Mouse (Mus musculus): Measurements from ENCODE around the gene Dlgap4. TPM values are rescaled to one million over a fixed set of nuclear protein-coding genes. Genes with fewer than 3 reads are reported as not detected.
A peak's percentile ranks its signal among the peaks of the same experiment; 100 is the strongest.

Dlgap4 gene
- total RNA-seq (2017): 14.3 and 23.2 TPM in 2 replicates

DNA sequence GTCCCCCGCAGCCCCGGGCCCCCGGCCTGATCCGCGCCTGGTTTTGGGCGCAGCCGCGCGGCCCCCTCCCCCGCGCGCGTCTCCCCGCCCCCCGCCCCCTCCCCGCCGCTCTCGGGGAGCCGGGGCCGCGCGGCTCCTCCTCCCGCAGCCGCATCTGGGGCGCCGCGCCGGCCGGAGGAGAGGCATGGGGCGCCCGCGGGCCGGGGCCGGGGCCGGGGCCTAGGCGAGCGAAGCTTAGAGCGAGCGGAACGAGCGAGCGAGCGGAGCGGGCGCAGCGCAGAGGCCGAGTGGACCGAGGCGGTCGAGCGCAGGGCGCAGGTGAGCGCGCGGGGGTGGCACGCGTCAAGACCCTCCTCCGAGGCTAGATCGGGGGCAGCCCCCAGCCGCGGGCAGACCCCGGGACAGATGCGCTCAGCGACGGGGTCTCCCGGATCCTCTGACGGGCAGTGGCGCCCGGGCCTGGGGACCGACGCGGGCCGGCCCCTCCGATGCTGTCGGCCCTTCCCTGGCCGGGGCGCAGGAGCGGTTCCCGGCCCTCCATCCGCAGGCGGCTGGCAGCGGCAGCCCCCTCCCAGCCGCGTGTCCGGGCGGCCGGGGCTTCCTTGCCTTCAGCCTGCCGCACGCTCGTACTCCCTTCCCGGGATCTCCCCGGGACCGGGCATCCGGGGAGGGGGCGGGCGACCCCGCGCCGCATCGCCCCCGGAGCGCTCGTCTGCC is at the start of gene Dlgap4:
Gene Dlgap4, plus strand, starts transcription at position 165 of the 717 bp plus-strand sequence.
- ATAC-seq (replicated peaks in 1 of 2; ENCODE audit: insufficient read depth in 1 of 2, low FRiP score in 2 of 2, low TSS enrichment in 1 of 2, low read depth in 1 of 2, poor library complexity in 2 of 2, severe bottlenecking in 2 of 2): peak in 1 of 2 experiments; percentile 8; a peak in 1 of 4 replicates

- no peak for ATAC-seq (replicated peaks in 1 of 2; ENCODE audit: insufficient read depth in 1 of 2, low FRiP score in 2 of 2, low TSS enrichment in 1 of 2, low read depth in 1 of 2, poor library complexity in 2 of 2, severe bottlenecking in 2 of 2)
These were observed 47.0 kb upstream of the Dlgap4 start for GRCm38 (mm10) chr2:156566512-156566911.

DNA sequence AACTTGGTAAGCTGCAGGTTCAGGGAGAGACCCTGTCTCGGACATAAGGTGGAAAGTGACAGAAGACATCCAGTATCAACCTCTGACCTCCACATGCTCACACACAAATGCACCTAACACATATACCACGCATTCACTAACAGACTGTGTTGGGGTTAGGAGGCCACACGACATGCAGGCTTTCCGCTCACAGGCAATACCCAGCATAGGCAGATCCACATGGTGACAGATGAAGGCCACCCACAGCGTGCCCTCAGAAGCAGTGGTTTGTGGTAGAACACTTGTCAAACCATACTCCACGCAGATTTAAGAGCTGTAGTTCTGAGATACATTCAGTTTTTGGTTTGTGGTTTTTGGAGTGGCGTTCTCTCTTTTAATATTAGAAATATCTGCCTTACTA is 44.9 kb upstream of the Dlgap4 start:
- ATAC-seq (replicated peaks in 1 of 2; ENCODE audit: insufficient read depth in 1 of 2, low FRiP score in 2 of 2, low TSS enrichment in 1 of 2, low read depth in 1 of 2, poor library complexity in 2 of 2, severe bottlenecking in 2 of 2): no peak

GRCm38 (mm10) chr2:156569261-156569660 is 44.2 kb upstream of the Dlgap4 start:
- no peak for ATAC-seq (replicated peaks in 1 of 2; ENCODE audit: insufficient read depth in 1 of 2, low FRiP score in 2 of 2, low TSS enrichment in 1 of 2, low read depth in 1 of 2, poor library complexity in 2 of 2, severe bottlenecking in 2 of 2)

DNA sequence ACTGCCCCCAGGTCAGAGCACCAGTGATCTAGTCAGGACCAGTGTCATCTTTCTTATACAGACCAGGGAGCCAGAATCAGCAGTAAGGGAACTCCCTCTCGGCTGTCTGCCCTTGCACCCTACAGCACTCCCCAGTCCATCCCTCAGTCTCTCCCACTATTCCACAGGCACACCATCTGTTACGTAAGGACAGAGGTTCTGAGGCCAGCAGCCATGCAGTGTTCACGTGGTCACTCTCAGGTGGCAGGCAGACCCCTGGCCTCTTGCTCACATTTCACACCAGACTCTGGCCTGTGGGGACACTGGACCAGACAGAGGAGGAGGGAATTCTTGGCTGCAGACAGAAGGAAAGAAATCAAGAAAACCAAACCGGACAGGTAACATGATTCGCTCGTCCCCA is 42.0 kb upstream of the Dlgap4 start:
- no peak for ATAC-seq (replicated peaks in 1 of 2; ENCODE audit: insufficient read depth in 1 of 2, low FRiP score in 2 of 2, low TSS enrichment in 1 of 2, low read depth in 1 of 2, poor library complexity in 2 of 2, severe bottlenecking in 2 of 2)

DNA sequence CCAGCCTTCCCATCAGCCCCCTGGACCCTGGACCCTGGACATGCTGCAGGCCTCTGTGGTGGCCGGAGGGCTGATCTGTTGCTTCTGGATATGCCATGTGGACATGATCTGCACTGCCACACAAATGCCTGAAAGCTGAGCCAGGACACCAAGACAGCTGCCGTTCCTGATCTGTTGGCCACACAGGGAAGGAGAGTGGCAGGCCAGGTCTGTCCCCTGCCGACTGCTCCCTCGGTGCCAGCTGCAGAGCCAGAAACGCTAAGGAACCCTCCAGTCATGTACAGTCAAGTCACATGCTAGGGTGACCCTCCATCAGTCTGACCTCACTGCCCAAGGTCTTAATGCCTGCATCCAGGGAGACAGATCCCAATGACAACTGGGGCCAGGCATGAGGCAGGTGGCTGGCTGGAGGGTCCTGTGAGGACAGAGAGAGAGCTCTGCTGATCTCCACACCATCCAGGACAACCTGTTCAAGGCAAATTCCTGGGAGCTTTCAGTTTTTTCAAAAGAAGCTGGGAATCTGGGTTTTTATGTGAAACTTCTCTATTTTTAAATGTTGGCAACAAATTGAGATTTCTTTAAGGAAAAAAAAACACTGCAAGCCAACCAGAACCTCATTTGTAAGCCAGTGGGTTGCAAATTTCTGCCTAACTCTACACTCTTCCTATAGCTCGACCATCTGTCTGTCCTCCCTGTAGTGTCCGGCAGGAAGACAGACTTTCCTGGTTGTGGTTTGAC is 36.5 kb upstream of the Dlgap4 start:
- ATAC-seq (replicated peaks in 1 of 2; ENCODE audit: insufficient read depth in 1 of 2, low FRiP score in 2 of 2, low TSS enrichment in 1 of 2, low read depth in 1 of 2, poor library complexity in 2 of 2, severe bottlenecking in 2 of 2): no peak

- no peak for ATAC-seq (replicated peaks in 1 of 2; ENCODE audit: insufficient read depth in 1 of 2, low FRiP score in 2 of 2, low TSS enrichment in 1 of 2, low read depth in 1 of 2, poor library complexity in 2 of 2, severe bottlenecking in 2 of 2)
These were observed 33.0 kb upstream of the Dlgap4 start for GRCm38 (mm10) chr2:156580507-156580906.

DNA sequence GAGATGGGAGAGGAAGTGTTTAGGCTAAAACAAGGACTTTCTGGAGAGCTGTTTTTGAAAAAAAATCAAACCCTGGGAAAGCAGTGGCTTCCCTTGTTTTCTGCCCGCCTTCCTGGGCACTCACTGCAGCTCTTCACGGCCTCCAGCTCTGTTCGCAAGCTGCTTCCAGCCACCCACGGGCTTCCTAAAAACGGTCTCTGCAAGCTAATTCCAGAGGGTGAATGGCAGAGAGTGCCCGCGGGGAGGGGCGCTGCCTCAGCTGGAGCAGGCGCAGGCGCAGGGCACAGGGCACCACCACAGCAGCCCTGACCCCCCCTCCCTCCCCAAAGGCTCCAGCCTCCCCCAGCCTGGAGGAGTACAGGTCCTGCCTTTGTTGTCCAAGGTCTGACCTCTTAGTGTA is 32.3 kb upstream of the Dlgap4 start:
- no peak for ATAC-seq (replicated peaks in 1 of 2; ENCODE audit: insufficient read depth in 1 of 2, low FRiP score in 2 of 2, low TSS enrichment in 1 of 2, low read depth in 1 of 2, poor library complexity in 2 of 2, severe bottlenecking in 2 of 2)

DNA sequence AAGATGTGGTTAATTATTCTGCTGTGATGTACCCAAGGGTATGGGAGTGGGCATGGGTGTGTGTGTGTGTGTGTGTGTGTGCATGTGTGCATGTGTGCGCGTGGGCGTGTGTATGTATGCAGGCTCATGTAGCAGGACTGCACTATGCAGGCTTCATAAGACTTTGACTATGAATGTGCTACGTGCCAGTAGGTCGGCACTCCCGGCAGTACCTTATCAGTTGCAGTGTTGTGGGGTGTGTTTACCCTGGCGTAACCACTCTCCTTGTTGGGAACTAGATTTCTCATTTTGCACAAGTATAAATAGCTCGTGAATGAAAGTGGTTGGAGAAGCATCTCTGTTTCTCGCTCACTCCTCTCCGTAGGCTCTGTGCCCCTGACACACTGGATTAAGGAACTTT is 30.6 kb upstream of the Dlgap4 start:
- ATAC-seq (replicated peaks in 1 of 2; ENCODE audit: insufficient read depth in 1 of 2, low FRiP score in 2 of 2, low TSS enrichment in 1 of 2, low read depth in 1 of 2, poor library complexity in 2 of 2, severe bottlenecking in 2 of 2): no peak

- no peak for ATAC-seq (replicated peaks in 1 of 2; ENCODE audit: insufficient read depth in 1 of 2, low FRiP score in 2 of 2, low TSS enrichment in 1 of 2, low read depth in 1 of 2, poor library complexity in 2 of 2, severe bottlenecking in 2 of 2)
These were observed 29.2 kb upstream of the Dlgap4 start for GRCm38 (mm10) chr2:156584154-156584796.

- ATAC-seq (replicated peaks in 1 of 2; ENCODE audit: insufficient read depth in 1 of 2, low FRiP score in 2 of 2, low TSS enrichment in 1 of 2, low read depth in 1 of 2, poor library complexity in 2 of 2, severe bottlenecking in 2 of 2): no peak
These were observed 28.6 kb upstream of the Dlgap4 start for GRCm38 (mm10) chr2:156584797-156585471.

GRCm38 (mm10) chr2:156589481-156589880 is 24.0 kb upstream of the Dlgap4 start:
- no peak for ATAC-seq (replicated peaks in 1 of 2; ENCODE audit: insufficient read depth in 1 of 2, low FRiP score in 2 of 2, low TSS enrichment in 1 of 2, low read depth in 1 of 2, poor library complexity in 2 of 2, severe bottlenecking in 2 of 2)

DNA sequence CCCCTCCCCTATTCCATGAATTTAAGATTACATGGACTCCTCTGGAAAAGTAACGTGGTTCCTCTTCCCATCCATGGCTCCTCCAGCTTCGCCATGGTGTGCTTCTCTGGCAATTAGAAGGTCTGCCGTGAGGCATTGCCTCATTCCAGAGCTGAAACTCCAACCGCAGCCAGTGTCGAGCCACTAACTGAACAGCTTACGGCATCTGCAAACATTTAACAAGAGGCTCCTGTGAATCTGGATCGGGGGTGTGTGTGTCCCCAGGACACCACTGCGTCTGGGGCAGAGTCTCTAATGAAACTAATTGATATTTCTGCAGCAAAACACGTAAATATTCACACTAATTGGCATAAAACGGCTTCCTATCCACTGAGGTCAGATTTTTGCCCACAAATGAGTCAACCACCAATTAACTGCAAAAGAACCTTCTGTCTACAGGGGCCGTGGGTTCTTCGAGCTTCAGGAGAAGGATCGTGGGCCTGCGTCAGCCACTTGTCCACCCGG is 18.5 kb upstream of the Dlgap4 start:
- ATAC-seq (replicated peaks in 1 of 2; ENCODE audit: insufficient read depth in 1 of 2, low FRiP score in 2 of 2, low TSS enrichment in 1 of 2, low read depth in 1 of 2, poor library complexity in 2 of 2, severe bottlenecking in 2 of 2): no peak

GRCm38 (mm10) chr2:156602581-156602980 is 10.9 kb upstream of the Dlgap4 start:
- ATAC-seq (replicated peaks in 1 of 2; ENCODE audit: insufficient read depth in 1 of 2, low FRiP score in 2 of 2, low TSS enrichment in 1 of 2, low read depth in 1 of 2, poor library complexity in 2 of 2, severe bottlenecking in 2 of 2): no peak

DNA sequence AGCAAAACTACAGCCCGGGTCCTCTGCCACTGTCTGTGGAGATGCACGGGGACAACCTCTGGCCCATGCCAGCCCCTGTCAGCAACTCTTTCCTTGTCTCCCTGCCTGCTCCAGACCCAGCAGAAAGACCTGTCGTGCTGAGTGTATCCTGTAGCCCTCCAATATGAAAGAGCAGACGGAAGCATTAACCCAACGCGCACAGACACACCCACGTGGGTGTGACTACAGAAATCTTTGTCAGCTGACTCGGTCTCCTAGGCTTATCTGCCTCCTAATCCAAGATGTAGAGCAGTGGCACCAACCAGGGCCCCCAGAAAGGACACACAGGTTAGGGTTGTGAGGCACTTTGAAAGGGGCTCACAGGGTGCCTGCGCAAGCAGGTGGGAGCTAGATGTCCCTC is 9.8 kb upstream of the Dlgap4 start:
- ATAC-seq (replicated peaks in 1 of 2; ENCODE audit: insufficient read depth in 1 of 2, low FRiP score in 2 of 2, low TSS enrichment in 1 of 2, low read depth in 1 of 2, poor library complexity in 2 of 2, severe bottlenecking in 2 of 2): no peak

DNA sequence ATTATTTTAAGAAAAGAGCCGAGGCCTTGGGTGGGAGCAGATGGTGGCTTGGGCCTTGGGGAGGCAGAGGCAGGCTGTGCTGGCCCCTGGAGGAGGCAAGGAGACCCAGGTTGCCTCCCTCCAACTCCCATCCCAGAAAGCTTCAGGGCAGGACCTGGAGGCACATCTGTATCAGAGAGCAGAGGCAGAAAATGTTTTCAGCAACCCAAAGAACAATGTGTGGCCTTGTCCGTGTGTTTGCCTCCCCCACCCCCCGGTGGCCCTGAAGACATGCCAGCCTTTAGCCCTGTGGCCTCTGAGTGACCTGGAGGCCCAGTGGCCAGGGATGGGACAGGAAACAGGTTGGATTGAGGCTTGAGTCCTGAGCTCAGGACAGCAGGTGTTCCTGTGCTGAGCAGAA is 8.4 kb upstream of the Dlgap4 start:
- no peak for ATAC-seq (replicated peaks in 1 of 2; ENCODE audit: insufficient read depth in 1 of 2, low FRiP score in 2 of 2, low TSS enrichment in 1 of 2, low read depth in 1 of 2, poor library complexity in 2 of 2, severe bottlenecking in 2 of 2)

GRCm38 (mm10) chr2:156605971-156606370 is 7.5 kb upstream of the Dlgap4 start:
- ATAC-seq (replicated peaks in 1 of 2; ENCODE audit: insufficient read depth in 1 of 2, low FRiP score in 2 of 2, low TSS enrichment in 1 of 2, low read depth in 1 of 2, poor library complexity in 2 of 2, severe bottlenecking in 2 of 2): no peak

DNA sequence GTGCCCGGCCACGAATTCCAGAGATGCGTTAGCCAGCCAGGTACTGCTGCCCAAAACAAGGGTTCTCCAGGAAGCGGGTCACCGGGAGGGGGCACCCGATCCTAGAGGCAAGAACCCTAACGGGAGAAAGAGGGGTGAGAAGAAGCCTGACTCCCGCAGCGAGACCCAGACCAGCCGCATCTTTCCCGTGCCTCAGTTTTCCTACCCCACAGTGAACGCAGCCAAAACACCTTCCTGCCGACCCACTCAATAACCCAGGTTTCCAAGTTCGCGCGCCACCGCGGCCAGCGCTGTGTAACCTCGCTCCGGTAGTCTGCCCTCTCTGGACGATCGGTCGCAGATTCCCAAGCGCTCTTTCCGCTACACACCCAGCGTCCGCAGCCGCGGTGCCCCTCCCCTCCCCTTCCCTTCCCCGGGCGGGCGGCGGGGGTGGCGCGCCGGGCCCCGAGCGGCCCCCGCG is 394 bp upstream of the Dlgap4 start:
- no peak for ATAC-seq (replicated peaks in 1 of 2; ENCODE audit: insufficient read depth in 1 of 2, low FRiP score in 2 of 2, low TSS enrichment in 1 of 2, low read depth in 1 of 2, poor library complexity in 2 of 2, severe bottlenecking in 2 of 2)
